Mouse (Mus musculus) v-Abl transformed pro-B cells (cell line): ENCODE measurements at regions not wholly inside any gene's neighbourhood (a gene's known extent, or its start where the extent isn't known, plus 50 kb on each side); places are given as distances from the start of the nearest gene placed in this dataset.

Experiments
- in situ Hi-C, 2 experiments: fragments of 400-800 bp; cut with MboI; formaldehyde crosslinking; loops; one replicate each; pipeline ENCODE4 v1.15.1; 2025; ENCODE audit not compliant: unreplicated experiment in 2 of 2

DNA sequence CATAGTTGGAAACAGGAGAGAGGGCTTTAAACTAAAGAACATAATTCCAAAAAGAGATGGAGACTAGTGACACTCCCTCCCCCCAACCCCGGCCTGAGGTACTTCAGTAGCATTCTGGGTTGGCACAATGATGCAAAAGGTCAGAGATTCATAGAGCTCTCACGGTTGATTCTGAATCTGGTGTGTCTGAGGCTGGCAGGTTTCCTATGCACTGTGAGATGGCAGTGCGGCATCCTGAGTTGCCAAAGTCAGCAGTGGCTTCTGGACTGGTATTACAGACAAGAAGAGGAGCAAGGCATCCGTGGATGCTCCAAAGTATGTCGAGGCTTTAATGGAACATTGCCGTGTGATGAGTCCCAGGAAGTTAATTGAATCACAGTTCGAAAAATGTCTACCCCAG is 2791.8 kb upstream of the Gm7489 start:
- in situ Hi-C loops = no loop called here

DNA sequence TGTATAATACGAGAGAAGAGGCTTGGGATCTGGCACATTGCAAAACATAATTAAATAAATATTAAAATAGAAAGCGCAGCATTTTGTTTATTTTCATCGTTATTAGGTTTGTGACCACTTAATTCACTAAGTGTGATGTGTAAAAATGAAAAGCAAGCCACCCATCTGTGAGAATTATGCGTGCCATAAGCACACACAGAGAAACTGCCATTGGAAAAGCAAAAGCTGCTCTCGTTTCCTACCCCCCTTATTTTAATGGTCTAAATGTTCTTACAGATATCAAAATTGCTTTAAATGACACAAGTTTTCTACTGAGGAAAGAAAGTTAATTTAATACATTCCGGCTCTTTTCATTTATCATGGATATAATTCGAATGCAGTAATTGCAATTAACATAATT is 2780.8 kb upstream of the Gm7489 start:
- in situ Hi-C loops = no loop called here

DNA sequence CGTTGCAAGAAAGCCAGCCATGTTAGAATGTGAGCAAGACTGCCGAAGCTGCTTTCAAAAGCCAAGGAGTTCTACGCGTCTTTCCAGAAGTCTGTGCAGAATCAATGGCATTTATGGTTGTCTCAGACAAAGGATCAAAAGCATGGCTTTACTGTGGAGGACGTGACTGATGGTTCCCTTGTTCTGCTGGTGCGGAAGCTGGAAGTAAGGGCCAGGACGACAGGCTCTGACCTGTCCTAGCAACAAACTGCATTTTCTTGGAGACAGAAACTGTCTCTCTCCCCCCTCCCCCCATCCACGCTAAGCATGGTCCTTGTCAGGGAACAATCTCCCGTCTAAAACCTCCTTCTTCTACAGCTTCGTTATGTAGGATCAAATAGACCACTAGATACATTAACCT is 2780.3 kb upstream of the Gm7489 start:
- in situ Hi-C loops = no loop called here

DNA sequence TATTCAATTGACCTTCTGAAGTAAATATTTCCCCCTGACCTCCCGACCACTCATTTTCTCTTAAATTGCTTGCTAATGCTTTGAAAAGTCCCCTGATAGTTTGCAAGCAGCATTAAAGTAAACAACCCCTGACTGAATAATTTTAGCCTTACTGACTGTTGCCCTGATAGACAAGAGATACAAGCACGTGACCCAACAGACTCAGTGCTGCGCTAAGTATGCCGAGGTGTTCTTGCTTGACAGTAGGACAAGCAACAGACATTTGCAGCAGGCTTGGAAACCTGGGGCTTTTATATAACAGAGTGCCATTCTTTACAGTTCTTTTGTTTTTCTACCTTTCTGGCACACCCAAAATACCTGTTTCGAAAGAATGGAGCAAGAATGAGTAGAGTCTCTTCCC is 2779.9 kb upstream of the Gm7489 start:
- in situ Hi-C loops = no loop called here

DNA sequence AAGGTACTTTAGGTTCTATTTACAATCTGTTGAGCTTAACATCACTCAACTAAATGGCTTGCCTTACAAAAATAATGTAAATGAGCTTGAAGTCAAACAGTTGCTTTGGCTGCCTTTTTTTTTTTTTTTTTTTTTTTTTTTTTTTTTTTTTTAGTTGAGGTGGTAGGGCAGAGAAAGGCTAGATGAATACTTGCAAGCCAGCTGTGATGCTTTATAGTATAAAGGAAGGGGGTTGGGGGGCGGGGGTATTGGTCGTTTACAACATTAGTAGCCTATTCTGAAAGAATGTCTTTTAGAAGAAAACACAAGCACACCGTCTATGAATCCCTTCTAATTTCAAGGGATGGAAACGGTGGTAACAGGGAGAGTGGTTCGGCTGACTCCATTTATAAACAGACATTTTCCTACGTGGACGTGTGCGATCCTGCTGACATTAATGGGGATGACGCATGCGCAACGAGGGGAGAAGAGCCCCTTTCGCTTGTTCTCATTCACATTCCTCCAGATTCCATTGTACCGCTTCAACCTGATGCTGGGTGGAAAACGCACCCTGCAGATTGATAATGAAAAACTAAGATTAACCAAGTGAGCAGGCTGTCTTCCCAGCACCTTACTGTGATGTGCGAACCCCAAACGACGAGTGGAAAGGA is 2779.2 kb upstream of the Gm7489 start:
- in situ Hi-C loops = no loop called here

DNA sequence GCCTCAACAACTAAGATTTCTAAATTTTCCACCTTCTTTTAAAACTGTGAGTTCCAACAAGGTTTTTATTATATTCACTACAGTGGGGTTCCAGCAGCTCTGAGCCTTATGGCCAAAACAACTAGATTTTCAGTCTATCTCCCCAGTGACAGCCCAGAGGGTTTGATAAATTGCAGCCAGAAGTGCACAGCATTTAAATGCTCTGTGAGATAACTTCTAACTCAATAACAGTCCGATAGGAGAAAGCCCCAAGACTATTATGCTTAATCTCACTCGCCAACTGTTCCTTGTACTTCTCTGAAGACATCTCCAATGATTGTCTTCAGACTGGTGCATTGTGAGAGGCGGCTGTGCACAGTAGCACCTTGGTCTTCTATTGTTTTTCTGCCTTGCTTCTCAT is 2774.5 kb upstream of the Gm7489 start:
- in situ Hi-C loops = no loop called here

DNA sequence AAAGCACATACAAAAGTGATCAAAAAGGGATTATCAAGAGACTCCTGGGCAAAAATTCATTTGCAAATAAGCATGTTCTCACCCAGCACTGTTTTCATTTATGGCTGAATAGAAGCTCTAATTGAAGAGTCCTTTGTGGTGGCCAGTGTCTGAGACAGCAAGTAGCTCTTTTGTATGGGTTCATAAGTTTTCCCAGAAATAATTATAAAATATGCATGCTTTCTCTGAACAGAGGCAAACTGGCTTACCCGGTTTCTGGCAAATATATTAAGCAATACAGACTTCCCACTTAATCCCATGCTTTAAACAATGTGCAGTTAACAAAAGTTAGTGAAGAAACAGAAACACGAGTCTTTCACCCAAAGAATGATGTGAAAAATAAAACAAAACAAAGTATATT is 2758.8 kb upstream of the Gm7489 start:
- in situ Hi-C loops = no loop called here

DNA sequence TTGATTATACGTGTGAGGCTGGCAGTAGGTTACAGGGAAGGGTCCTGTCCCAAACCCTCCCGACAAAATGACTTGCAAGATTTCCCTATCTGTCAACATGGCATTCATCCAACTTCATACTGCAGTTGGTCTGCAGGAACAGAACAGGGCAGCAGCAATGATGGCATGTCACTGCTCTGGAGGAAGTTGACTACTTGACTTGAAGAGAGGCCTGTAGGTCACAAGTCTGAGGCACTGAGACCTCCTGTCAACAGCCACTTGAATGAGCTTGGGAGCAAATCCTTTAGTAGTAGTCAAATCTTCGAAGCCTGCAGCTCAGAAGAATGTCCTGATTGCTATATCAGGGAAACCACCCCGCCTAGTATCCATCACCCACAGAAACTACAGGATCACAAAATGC is 2753.7 kb upstream of the Gm7489 start:
- in situ Hi-C loops = no loop called here

DNA sequence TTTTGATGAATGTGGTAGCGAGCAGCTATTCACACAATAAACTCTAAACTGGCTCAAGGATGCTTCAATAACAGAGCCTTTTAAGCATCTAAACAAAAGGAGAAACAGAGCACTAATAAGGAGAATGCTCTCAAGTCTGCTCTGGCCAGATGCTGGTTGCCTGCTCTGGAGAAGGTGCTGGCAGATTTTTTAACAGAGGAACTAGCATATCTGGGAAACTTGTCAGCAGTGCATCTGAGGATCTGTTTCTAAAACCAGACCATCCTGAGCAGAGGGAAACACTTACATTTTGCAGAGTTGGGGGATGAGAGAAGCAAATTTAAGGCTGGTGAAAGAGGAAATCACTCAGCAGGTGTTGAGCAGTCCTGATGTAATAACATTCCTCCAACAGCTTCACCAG is 2748.6 kb upstream of the Gm7489 start:
- in situ Hi-C loops = no loop called here

DNA sequence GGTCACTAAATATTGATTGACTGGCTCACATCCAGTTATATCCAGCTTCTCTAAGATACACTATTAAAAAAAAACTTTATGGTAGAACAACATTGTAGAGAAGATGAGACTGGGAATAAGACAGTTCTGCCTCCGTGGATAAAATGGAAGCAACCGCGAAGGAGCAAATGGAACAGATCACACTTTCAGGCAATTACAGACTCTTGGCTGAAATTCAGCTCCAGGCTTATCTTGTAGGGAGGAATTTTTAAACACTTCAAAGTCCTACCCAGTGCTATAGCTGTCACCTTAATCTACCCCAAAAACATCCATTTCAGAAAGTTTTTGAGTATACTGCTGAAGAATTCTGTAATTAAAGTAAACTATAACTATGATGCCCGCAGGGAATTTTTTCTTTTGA is 2745.2 kb upstream of the Gm7489 start:
- in situ Hi-C loops = no loop called here

DNA sequence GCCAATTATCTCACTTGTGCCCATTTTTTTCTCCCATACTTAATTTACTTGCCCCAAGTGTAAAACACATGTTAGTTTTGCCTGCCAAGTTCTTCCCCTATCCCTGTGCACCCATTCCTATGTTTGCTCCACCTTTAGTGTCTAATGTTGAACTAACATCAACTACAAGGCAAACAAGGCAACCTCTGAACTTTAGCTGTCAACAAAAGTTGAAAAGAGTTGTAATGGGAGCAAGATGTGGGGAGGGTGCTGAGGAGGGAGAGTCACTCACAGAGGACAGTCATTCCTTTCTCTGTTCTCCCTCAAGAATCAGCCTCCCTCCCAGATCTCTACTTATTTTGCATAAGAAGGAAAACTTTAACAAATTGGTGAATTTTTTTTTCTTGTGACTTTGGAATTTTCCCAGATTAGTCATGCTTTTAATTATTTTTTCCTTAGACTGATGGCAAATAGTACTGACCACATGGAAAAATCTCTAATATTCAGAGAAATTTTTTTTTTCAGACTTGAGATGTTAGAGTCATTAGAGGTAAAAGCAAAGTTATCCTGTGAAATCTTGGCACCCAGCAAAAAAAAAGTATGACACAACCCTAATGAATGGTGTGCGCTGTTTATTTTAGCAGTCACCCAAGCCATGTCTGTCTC is 2710.6 kb upstream of the Gm7489 start:
- in situ Hi-C loops = no loop called here

DNA sequence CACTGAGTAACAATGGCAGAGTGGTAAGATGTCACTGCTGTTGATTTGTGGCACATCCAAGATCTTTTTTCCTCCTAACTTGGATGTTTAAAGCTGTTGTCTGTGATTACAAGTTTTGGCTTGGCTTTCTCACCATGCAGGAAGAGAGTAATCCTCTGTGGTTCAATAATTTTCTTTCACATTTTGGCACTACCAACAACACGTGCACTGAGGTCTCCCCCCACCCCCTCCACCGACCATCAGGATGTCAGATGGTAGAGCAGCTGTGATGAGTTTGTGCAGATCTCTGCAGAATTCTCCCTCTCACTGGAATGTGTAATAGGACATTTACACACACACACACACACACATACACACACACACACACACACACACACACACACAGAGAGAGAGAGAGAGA is 2708.2 kb upstream of the Gm7489 start:
- in situ Hi-C loops = no loop called here

DNA sequence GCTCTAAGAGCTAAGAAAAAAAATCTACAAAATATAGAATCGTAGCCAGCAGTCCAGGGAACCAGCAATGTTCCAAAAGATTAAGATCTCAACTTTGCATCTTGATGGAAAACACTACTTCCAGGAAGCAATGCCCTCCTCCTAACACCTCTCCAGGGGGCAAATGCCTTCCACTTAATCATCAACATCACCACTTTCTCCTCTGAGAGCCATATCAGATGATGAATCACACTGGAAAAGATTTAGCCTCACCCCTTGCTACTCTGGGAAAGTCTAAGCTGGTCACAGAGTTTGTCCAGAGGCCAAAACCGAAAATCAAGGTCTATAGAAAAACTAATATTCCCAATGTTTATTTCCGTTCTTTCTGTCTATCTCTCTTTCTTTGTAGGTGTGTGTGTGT is 2695.6 kb upstream of the Gm7489 start:
- in situ Hi-C loops = no loop called here

DNA sequence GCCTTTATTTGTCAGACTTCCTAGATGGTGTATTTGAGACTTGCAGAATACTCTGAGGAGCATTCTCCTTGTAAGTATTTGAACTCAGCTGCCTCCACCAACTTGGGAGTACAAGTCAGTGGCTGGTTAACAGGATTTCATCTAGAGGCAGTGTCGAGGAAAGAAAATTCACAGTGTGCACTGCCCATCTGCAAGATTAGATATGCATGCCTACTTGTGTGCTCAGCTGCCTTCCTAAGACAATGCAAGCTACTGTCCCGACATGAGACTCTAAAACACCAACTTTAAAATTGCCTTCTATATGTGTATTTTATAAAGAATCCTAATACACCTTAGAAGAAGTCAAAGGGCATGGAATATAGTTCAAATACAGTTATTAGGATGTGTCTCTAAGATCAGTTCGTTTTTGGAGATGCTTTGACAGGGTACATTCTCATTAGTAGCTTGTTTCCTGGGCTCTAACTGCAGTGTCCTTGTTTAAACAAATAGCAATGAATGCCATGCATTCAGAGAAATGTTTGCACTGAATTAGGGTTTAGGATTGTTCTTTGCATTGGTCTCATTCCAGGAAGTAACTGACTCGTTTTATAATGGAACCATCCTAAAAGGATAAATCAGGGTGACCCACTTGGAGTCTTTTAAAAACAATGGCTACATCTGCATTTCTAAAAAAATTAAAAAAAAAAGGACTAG is 2687.1 kb upstream of the Gm7489 start:
- in situ Hi-C loops = no loop called here

DNA sequence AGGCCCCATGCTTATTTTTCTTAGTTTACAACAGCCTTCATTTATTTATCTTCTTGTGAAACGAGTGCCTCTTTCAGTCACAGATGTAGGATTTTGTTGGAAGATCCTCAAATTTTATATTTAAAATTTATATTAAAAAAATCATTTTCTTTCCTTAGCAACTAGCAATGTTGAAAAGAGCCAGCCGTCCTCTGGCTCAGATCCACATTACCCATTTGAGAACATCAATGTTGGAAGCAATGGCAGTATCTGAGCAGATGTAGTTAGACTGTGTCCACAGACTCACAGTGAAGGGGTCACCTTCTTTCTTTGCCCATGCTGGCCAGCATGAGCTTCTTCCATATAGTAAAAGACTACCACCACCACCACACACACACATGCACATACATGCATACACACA is 2681.4 kb upstream of the Gm7489 start:
- in situ Hi-C loops = no loop called here

DNA sequence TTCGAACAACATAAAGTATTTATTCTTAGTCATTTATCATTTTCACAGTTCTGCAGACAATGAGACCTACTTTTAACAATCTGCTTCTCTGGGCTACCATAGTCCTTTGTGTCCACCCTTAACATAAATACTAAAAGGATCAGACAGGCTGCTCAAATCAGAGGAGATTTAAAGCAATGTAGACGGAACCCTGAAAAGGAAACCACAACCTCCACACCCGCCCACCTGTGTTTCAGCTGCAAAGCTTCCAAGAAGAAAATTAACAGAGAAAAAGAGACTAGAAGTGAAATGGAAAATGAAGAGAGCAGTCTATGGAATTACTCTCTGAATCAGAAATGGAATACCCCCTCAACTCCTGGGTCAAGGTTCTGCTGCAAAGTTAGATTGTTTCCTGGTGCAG is 2678.7 kb upstream of the Gm7489 start:
- in situ Hi-C loops = no loop called here

DNA sequence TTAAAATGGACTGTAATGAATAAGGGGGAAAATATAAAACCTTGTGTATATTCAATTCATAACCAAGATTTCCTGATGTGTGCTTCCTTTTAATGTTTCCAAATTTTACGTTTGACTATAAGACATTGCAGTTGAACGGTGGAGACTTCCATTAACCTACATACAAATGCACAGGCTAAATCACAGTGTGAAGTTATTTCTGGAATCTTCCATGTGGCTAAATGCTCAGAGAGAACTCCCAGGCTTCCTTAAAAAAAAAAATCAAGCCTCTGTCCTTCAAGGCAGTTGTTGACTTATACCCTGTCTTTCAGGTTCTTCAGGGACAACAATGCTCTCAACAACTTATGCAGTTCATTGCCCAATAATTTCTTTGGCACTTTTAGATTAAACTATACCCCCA is 2677.9 kb upstream of the Gm7489 start:
- in situ Hi-C loops = no loop called here

DNA sequence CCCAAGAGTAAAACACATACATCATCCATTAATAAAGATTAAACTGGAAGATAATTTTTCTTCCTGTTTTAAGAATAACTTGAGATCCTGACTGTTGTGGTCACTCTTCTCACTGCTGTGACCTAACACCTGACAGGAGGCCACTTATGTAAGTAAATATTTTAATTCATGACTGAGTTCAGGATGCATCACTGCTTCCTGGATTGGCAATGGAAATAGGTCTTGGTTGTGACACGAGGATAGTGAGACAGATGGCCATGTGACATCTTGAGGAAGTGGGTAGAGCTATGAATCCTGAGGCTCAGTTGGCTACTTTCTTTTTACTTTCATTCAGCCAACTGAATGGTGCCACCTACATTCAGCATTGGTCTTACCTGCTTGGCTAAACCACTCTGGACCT is 2649.8 kb upstream of the Gm7489 start:
- in situ Hi-C loops = no loop called here

DNA sequence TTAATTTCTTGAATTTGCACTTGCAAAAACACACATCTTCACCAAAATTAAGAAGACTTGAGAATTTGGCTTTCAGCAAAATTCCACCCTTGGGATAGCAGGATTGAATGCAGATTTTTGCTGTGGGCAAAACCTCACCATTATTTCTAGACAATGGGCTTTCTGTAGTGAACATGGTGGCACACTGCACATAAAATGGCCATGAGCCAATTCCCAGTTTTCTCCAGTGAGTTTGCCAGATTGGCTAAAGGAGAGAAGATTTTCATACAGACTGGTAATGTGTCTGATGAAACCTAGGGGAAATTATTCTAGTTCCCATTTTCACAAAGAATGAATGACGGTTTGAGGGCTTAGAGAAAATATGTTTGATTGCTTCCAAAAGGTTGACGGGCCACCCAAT is 2640.1 kb upstream of the Gm7489 start:
- in situ Hi-C loops = no loop called here

DNA sequence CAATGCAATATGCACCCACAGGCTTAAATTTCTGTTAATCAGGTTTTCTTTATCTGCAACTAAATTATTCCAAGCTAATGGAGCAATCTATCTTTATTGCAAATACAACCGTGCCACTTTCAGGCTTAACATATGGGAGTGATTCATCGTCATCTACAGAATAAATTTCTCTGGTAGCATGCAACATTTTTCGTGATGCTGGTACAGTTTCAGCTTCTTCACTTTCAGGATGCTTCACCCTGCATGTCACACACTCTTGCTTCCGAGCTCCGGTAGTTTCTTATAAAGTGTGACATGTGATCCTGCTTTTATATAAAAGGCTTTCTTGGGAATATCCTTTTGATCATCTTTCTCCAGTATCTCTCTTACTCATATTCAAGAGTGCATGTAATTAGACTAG is 2637.4 kb upstream of the Gm7489 start:
- in situ Hi-C loops = no loop called here

DNA sequence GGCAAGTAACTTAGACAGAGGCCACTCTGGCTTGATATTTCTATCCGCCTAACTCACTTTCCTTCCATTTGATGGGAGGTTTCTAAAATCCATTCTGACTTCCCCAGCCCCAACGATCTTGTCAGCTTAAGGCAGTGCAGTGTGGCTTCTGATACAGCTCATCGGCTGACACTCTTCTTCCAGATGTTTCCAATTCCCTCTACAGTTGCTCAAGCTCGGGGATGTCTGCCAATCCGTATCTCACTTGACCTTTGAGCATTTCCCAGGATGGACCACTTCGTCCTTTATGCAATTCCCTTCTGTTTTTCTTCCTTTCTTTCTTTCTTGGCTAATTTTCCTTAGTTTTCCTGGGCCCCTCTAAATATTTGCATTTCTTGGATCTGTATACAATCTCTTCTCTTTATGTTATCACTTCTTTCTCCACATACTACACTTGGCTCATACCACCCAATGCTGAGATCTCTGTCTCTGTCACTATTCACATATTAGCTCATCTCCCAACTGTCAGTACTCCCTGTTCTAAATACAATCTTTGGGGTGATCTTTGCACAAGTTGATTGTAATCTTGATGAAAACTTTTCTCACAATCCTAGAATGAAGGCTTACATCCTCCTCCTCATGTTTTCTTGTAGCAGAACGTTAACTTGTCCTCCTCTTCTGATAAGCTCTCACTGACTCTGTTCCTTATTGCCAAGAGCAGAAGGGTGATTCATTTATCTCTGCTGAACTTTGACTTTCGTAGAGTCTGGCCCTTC is 2636.5 kb upstream of the Gm7489 start:
- in situ Hi-C loops = no loop called here

DNA sequence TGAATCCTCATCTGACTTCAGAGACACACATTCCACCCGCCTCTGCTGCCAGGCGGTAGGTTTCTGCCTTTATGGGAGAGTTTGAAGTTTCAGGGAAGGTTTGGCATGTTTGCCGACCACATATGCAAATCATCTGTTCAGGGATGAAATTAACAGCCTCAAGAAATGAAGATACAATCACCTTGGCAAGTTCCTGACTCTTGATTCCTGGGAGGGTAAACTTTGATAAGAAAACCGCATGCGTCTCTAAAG is 2636.0 kb upstream of the Gm7489 start:
- in situ Hi-C loops = no loop called here
